Mouse (Mus musculus): ENCODE data around the gene Abcg1. TPM values are rescaled to one million over a fixed set of nuclear protein-coding genes. Genes with fewer than 3 reads are reported as not detected.

The Abcg1 gene
- total and polyA plus RNA-seq, 2 experiments: 3.4 to 5.0 TPM

DNA sequence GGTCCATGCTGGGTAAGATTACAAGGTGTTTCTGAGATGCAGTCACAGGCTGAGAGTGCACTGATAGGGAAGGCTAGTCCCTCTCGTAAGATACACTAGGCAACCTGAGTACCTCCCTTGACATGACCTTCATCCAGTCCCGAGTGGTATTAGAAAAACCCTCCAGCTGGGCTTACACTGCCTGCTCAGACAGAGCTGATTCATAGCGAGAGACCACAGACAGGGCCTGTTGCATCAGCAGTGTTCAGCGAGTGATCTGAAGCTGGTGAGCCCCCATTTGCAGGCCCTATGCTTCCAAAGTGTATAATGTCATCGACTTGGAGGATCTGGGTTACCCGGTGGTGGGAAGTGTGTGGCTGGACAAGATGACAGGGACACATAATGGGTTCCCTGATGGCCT is 107.7 kb downstream of the Abcg1 start, which contains the start of gene Tff1:
Tff1 (minus strand) TSS at position 151 of the 400 bp plus-strand sequence.
- Histone ChIP-seq H3K27ac (replicated peaks; ENCODE audit: insufficient read depth, low read depth, low read length) (no peak within 1 kb of the TSS), H3K36me3 (ENCODE audit: control insufficient read depth, insufficient read depth, low read length) (no peaks in the 10 kb centered on the region; the same call in 1 of the 2 replicates), H3K4me1 (ENCODE audit: control insufficient read depth, insufficient read depth, low read length) (no peaks in the 10 kb centered on the region), H3K27me3 (ENCODE audit: control insufficient read depth, insufficient read depth, low read length) (no peaks in the 10 kb centered on the region), H3K79me2 (ENCODE audit: control insufficient read depth, insufficient read depth, low read length) (no peaks in the 10 kb centered on the region), H3K9ac (ENCODE audit: low read depth, low read length) (no peak within 1 kb of the TSS), H3K4me3 (ENCODE audit: insufficient read depth, low read depth, low read length) (no peak within 1 kb of the TSS)
- no peak for DNase-seq (ENCODE audit: extremely low read depth, low read depth, low spot score)
- TF ChIP-seq CTCF (IDR thresholded peaks at IDR 0.05; ENCODE audit: low read depth, low read length) (no peak), POLR2A (IDR thresholded peaks at IDR 0.05; ENCODE audit: extremely low read depth, insufficient read depth, low read length) (no peak)
- 81% methylated on average over 6 of the region's 6 CpGs for WGBS

Other genes with a start within 250 kb of the Abcg1 start
- gene Glp1r, start 155.9 kb upstream of the Abcg1 start, total RNA-seq (2014; rRNA removed): 0.09 and 0.13 TPM in 2 replicates
- gene Glp1r, start 155.9 kb upstream of the Abcg1 start, polyA plus RNA-seq (2012; rRNA removed): 0.02 TPM in 1 of 2 replicates, not detected in the other
- gene Umodl1, start 103.0 kb upstream of the Abcg1 start, total RNA-seq (2014; rRNA removed): not detected in 2 replicates
- gene Umodl1, start 103.0 kb upstream of the Abcg1 start, polyA plus RNA-seq (2012; rRNA removed): not detected in 2 replicates
- gene Tff3, start 72.0 kb downstream of the Abcg1 start, total RNA-seq (2014; rRNA removed): 0.37 and 3.8 TPM in 2 replicates
- gene Tff3, start 72.0 kb downstream of the Abcg1 start, polyA plus RNA-seq (2012; rRNA removed): 0.72 and 2.9 TPM in 2 replicates
- 2.2 and 5.8 TPM in 2 replicates for gene Tff2, start 86.6 kb downstream of the Abcg1 start, total RNA-seq (2014; rRNA removed)
- 0.25 TPM in 1 of 2 replicates, not detected in the other for gene Tff2, start 86.6 kb downstream of the Abcg1 start, polyA plus RNA-seq (2012; rRNA removed)
- 0.47 TPM in 1 of 2 replicates, not detected in the other for gene Tff1, start 107.6 kb downstream of the Abcg1 start, total RNA-seq (2014; rRNA removed)
- gene Tff1, start 107.6 kb downstream of the Abcg1 start, polyA plus RNA-seq (2012; rRNA removed): 0.13 TPM in 1 of 2 replicates, not detected in the other
- gene Tmprss3, start 141.3 kb downstream of the Abcg1 start, total RNA-seq (2014; rRNA removed): not detected in 2 replicates
- gene Tmprss3, start 141.3 kb downstream of the Abcg1 start, polyA plus RNA-seq (2012; rRNA removed): not detected in 2 replicates
- 0.09 and 0.20 TPM in 2 replicates for gene Ubash3a, start 150.2 kb downstream of the Abcg1 start, total RNA-seq (2014; rRNA removed)
- 0.26 and 0.31 TPM in 2 replicates for gene Ubash3a, start 150.2 kb downstream of the Abcg1 start, polyA plus RNA-seq (2012; rRNA removed)
- gene Rsph1, start 219.7 kb downstream of the Abcg1 start, total RNA-seq (2014; rRNA removed): not detected in 2 replicates
- not detected in 2 replicates for gene Rsph1, start 219.7 kb downstream of the Abcg1 start, polyA plus RNA-seq (2012; rRNA removed)
- 1.4 and 3.6 TPM in 2 replicates for gene Slc37a1, start 229.1 kb downstream of the Abcg1 start, total RNA-seq (2014; rRNA removed)
- gene Slc37a1, start 229.1 kb downstream of the Abcg1 start, polyA plus RNA-seq (2012; rRNA removed): 1.8 and 4.7 TPM in 2 replicates